Mouse (Mus musculus) spleen, adult 2 months (tissue): ENCODE measurements at regions not wholly inside any gene's neighbourhood (a gene's known extent, or its start where the extent isn't known, plus 50 kb on each side); places are given as distances from the start of the nearest gene placed in this dataset.

Experiments
- DNase-seq, 2 experiments: peaks; one replicate each; pipeline versions ENCODE4 v3.0.0 to v3.0.0-alpha.2; 2012 to 2021; ENCODE audit warnings: low spot score in 2 of 2, low read depth in 1 of 2
- H3K27ac ChIP-seq: fragments of 200-500 bp; 2 replicates; pipeline ENCODE4 v1.5.1; 2012; ENCODE audit warnings: low read length, inconsistent platforms; ENCODE audit not compliant: insufficient read depth
- H3K27me3 ChIP-seq: fragments of 200-500 bp; 2 replicates; pipeline ENCODE4 v1.6.1; 2012; ENCODE audit warnings: mild to moderate bottlenecking, moderate library complexity, low read length, inconsistent platforms; ENCODE audit not compliant: control insufficient read depth, insufficient read depth
- H3K36me3 ChIP-seq: fragments of 200-500 bp; 2 replicates; pipeline ENCODE4 v1.6.1; 2012; ENCODE audit warnings: mild to moderate bottlenecking, low read length, inconsistent platforms; ENCODE audit not compliant: control insufficient read depth, insufficient read depth
- H3K4me1 ChIP-seq: fragments of 200-500 bp; 2 replicates; pipeline ENCODE4 v1.6.1; 2011; ENCODE audit warnings: inconsistent platforms; ENCODE audit not compliant: control insufficient read depth, insufficient read depth, insufficient read length
- H3K4me3 ChIP-seq: fragments of 200-500 bp; 2 replicates; pipeline ENCODE4 v1.5.1; 2011; ENCODE audit warnings: mild to moderate bottlenecking, inconsistent platforms; ENCODE audit not compliant: insufficient read depth, insufficient read length; ENCODE audit errors: extremely low read depth
- CTCF ChIP-seq: fragments of 200-500 bp; IDR thresholded peaks from 2 replicates; pipeline ENCODE4 v1.5.1; 2011; ENCODE audit warnings: mild to moderate bottlenecking, inconsistent platforms; ENCODE audit not compliant: insufficient read depth, insufficient read length, insufficient replicate concordance; ENCODE audit errors: extremely low read depth
- POLR2A ChIP-seq: fragments of 200-500 bp; IDR thresholded peaks from 2 replicates; pipeline ENCODE4 v1.6.1; 2011; ENCODE audit warnings: low read depth, low read length, inconsistent platforms
- WGBS: fragments of 180-500 bp; shearing (Covaris S2); methylation state at CpG from one replicate; pipeline ENCODE4 v1.1.7; 2018; 5-methylcytosine and 5-hydroxymethylcytosine counted together

- no peaks in the 10 kb centered on the region for H3K36me3 ChIP-seq
- no peaks in the 10 kb centered on the region for H3K4me1 ChIP-seq
- H3K4me3 ChIP-seq, result no peak overlapping the region
- no peak for TF ChIP-seq POLR2A
- no peak for TF ChIP-seq CTCF
- H3K27me3 ChIP-seq, result no peaks in the 10 kb centered on the region
- no peak for DNase-seq
- no peak overlapping the region for H3K27ac ChIP-seq
- 88% methylated on average over 4 of the region's 4 CpGs for WGBS
These were observed 162.6 kb upstream of the Arg1 start for GRCm38 (mm10) chr10:25089705-25090386.

GRCm38 (mm10) chr10:25086745-25087144 is 159.5 kb upstream of the Arg1 start:
- TF ChIP-seq CTCF (no peak), POLR2A (no peak)
- Histone ChIP-seq H3K4me3 (no peak overlapping the region), H3K36me3 (no peaks in the 10 kb centered on the region), H3K27me3 (no peaks in the 10 kb centered on the region), H3K4me1 (no peaks in the 10 kb centered on the region), H3K27ac (no peak overlapping the region)
- no peak for DNase-seq
- WGBS, result 98% methylated on average over 17 of the region's 17 CpGs

- WGBS, result 94% methylated on average over 10 of the region's 10 CpGs
- no peaks in the 10 kb centered on the region for H3K4me1 ChIP-seq
- no peak for TF ChIP-seq POLR2A
- TF ChIP-seq CTCF, result no peak
- no peak overlapping the region for H3K4me3 ChIP-seq
- no peak for DNase-seq
- H3K27me3 ChIP-seq, result no peaks in the 10 kb centered on the region
- H3K27ac ChIP-seq, result no peak overlapping the region
- no peaks in the 10 kb centered on the region for H3K36me3 ChIP-seq
These were observed 155.6 kb upstream of the Arg1 start for GRCm38 (mm10) chr10:25082930-25083329.

- H3K4me1 ChIP-seq, result no peaks in the 10 kb centered on the region
- H3K27ac ChIP-seq, result no peak overlapping the region
- no peak for DNase-seq
- H3K4me3 ChIP-seq, result no peak overlapping the region
- TF ChIP-seq POLR2A, result no peak
- TF ChIP-seq CTCF, result no peak
- no peaks in the 10 kb centered on the region for H3K36me3 ChIP-seq
- WGBS, result 84% methylated on average over 2 of the region's 2 CpGs
- no peaks in the 10 kb centered on the region for H3K27me3 ChIP-seq
These were observed 145.3 kb upstream of the Arg1 start for GRCm38 (mm10) chr10:25072617-25073016.

- 58% methylated on average over 8 of the region's 8 CpGs for WGBS
- no peak for DNase-seq
- Histone ChIP-seq H3K4me1 (no peaks in the 10 kb centered on the region), H3K4me3 (no peak overlapping the region), H3K36me3 (no peaks in the 10 kb centered on the region), H3K27me3 (no peaks in the 10 kb centered on the region), H3K27ac (no peak overlapping the region)
- TF ChIP-seq POLR2A, result no peak
These were observed 141.0 kb upstream of the Arg1 start for GRCm38 (mm10) chr10:25068301-25068700.

GRCm38 (mm10) chr10:25064701-25065362 is 137.5 kb upstream of the Arg1 start:
- H3K4me1 ChIP-seq, result no peaks in the 10 kb centered on the region
- 92% methylated on average over 6 of the region's 6 CpGs for WGBS
- H3K27ac ChIP-seq, result no peak overlapping the region
- no peaks in the 10 kb centered on the region for H3K36me3 ChIP-seq
- no peak for DNase-seq
- TF ChIP-seq POLR2A, result no peak
- TF ChIP-seq CTCF, result no peak
- H3K4me3 ChIP-seq, result no peak overlapping the region
- H3K27me3 ChIP-seq, result no peaks in the 10 kb centered on the region

- Histone ChIP-seq H3K27me3 (no peaks in the 10 kb centered on the region), H3K4me1 (no peaks in the 10 kb centered on the region), H3K4me3 (no peak overlapping the region), H3K36me3 (no peaks in the 10 kb centered on the region), H3K27ac (no peak overlapping the region)
- DNase-seq, result no peak
- no peak for TF ChIP-seq POLR2A
- no peak for TF ChIP-seq CTCF
- 63% methylated on average over 13 of the region's 13 CpGs for WGBS
These were observed 134.2 kb upstream of the Arg1 start for GRCm38 (mm10) chr10:25061402-25062055.
